Mouse (Mus musculus) limb, embryonic 10.5 days (tissue): ENCODE measurements around the gene Mrps26. TPM values are rescaled to one million over a fixed set of nuclear protein-coding genes. Genes with fewer than 3 reads are reported as not detected.
"Not testable (repeated sequence)": the region's sequence is repeated elsewhere in the genome, so short reads cannot be mapped to it uniquely, and the experiment has no call there.

ENCODE experiments used
- DNase-seq: peaks from one replicate; pipeline ENCODE4 v3.0.0-alpha.2; 2017; ENCODE audit warnings: low spot score
- H3K27ac ChIP-seq: fragments of 300-500 bp; sonication (generic); 2 replicates; pipeline ENCODE4 v1.5.1; 2016; ENCODE audit warnings: mild to moderate bottlenecking
- H3K27me3 ChIP-seq: fragments of 300-500 bp; sonication (generic); 2 replicates; pipeline ENCODE4 v1.6.1; 2016; ENCODE audit warnings: low read depth, mild to moderate bottlenecking; ENCODE audit not compliant: poor library complexity, severe bottlenecking
- H3K36me3 ChIP-seq: fragments of 300-500 bp; sonication (generic); 2 replicates; pipeline ENCODE4 v1.6.1; 2016; ENCODE audit warnings: mild to moderate bottlenecking, moderate library complexity
- H3K4me1 ChIP-seq: fragments of 300-500 bp; sonication (generic); 2 replicates; pipeline ENCODE4 v1.6.1; 2016
- H3K4me3 ChIP-seq: fragments of 300-500 bp; sonication (generic); 2 replicates; pipeline ENCODE4 v1.5.1; 2016; ENCODE audit warnings: mild to moderate bottlenecking, moderate library complexity
- H3K9me3 ChIP-seq: fragments of 300-500 bp; sonication (generic); replicated peaks from 2 replicates; pipeline ENCODE4 v1.6.1; 2016; ENCODE audit warnings: mild to moderate bottlenecking
- WGBS: fragments of 180-500 bp; shearing (Covaris S2); methylation state at CpG from one replicate; pipeline ENCODE4 v1.1.7; 2016; 5-methylcytosine and 5-hydroxymethylcytosine counted together
- polyA plus RNA-seq: library from polyadenylated mRNA; unstranded; fragments of >200 nt; fragmentation: Nextera tagmentation; extraction: Ambion mirVana; gene quantifications from 2 replicates; pipeline ENCODE4 v1.2.1, GENCODE M21; 2016

Gene Mrps26
- 87.3 and 95.6 TPM in 2 replicates for polyA plus RNA-seq

DNA sequence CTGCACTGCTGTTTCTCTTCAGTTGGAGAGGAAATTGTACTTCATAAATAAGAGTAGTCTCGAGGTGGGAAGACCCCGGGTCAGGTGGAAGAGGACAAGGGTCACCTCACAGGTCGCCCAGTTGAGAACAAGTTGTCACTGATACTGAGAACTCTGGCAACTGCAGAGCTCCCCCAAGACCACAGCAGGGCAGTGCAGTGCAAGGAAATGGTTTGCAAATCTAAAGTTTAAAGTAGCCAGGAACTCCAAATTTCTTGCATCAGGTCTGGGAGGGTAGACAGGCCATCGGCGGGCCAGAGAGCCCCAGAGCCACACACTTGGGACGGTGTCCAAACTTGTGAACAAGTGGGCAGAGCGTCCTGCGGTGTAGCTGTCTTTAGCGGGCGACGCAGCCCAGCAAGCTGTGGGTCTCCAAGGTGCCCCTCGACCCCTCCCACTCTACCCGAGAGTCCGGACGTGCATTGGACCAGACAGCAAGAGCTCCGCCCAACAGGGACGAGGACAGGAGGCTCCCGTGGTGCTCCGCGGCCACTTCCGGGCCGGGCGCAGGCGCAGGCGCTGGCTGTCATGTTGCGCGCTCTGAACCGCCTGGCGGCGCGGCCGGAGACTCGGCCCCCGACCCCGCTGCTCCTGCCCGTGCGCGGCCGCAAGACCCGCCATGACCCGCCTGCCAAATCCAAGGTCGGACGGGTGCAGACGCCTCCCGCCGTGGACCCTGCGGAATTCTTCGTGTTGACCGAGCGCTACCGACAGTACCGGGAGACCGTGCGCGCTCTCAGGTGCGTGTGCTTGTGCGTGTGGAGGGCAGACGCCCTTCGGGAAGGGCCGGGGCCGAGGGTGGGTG lies at the start of gene Mrps26:
TSS of gene Mrps26 (plus strand) at position 531 of the 844 bp plus-strand sequence.
- H3K27ac ChIP-seq = peak within 1 kb of the TSS; percentile 83
- peaks cover 22% of the 10 kb centered on the region for H3K4me1 ChIP-seq
- DNase-seq = peak; percentile 91
- under 1% methylated on average over 61 of the region's 61 CpGs for WGBS
- no peaks in the 10 kb centered on the region for H3K27me3 ChIP-seq
- H3K36me3 ChIP-seq = peaks cover 25% of the 10 kb centered on the region
- H3K9me3 ChIP-seq = no peaks in the 10 kb centered on the region
- H3K4me3 ChIP-seq = peak within 1 kb of the TSS; percentile 86

DNA sequence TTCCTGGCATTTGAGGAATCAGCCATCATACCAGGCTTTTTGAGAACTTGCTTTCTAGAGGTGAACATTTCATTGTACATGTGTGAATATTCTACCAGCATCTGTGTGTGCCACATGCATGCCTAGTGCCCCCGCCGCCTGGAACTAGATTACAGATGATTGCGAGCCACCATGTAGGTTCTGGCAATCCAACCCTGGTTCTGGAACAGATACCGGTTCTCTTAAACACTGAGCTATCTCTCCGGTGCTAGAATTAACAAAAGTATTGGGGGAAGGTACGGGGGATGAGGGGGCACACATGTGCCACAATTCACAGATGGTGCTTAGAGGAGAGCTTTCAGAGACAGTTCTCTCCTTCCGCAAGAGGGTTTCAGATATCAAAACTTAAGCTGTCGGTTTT lies 49.6 kb upstream of the Mrps26 start:
- H3K4me1 ChIP-seq = no peaks in the 10 kb centered on the region

DNA sequence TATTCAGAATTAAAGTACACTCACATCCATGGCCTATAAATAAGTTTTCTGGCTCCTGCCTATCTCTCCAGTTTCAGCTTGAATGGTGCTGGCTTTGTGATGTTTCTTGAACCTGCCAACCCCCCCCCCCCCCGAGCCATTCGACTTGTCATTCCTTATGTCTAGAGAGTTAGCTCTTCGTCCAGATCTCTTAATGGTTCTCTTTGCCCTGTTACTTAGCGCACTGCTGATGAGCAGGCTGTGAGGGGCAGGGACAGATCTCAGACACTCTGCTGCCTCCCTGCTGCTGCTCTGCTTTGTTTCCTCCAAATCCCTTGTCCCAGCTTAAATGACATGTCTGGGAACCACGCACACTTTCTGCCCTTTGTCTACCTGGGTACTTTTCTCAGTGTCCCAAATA lies 47.8 kb upstream of the Mrps26 start:
- Histone ChIP-seq H3K4me3 (no peak overlapping the region), H3K36me3 (peaks cover 68% of the 10 kb centered on the region), H3K27me3 (no peaks in the 10 kb centered on the region), H3K27ac (no peak overlapping the region), H3K4me1 (no peaks in the 10 kb centered on the region), H3K9me3 (no peaks in the 10 kb centered on the region)
- WGBS = 85% methylated on average over 5 of the region's 5 CpGs
- no peak for DNase-seq

More for the DNA sequence above, 49.6 kb upstream of the Mrps26 start:
- Histone ChIP-seq H3K9me3 (no peaks in the 10 kb centered on the region), H3K27ac (no peak overlapping the region), H3K27me3 (no peaks in the 10 kb centered on the region), H3K36me3 (peaks cover 61% of the 10 kb centered on the region), H3K4me3 (no peak overlapping the region)
- no peak for DNase-seq
- 94% methylated on average over 8 of the region's 8 CpGs for WGBS

DNA sequence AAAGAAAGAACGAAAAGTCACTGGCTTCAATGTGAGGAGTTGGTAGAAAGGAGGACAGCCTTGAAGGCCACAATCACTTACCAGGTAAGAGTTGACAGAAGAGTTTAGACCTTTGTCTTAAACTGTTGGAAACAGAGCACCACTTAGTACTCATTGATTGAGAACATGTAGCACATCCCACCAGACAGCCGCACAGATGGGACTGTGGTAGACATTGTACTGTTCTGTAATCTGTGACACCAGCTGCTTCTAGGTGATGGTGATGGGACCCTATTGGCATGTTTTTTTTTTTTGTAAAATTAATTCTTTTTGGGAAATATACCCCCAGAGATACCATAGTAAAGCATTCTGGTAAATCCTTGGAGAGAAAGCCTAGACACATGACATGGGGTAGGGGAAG lies 41.6 kb upstream of the Mrps26 start:
- Histone ChIP-seq H3K9me3 (no peaks in the 10 kb centered on the region), H3K4me1 (no peaks in the 10 kb centered on the region), H3K36me3 (peaks cover 77% of the 10 kb centered on the region), H3K27ac (no peak overlapping the region), H3K27me3 (no peaks in the 10 kb centered on the region), H3K4me3 (no peak overlapping the region)
- no peak for DNase-seq
- WGBS = 99% methylated on average over 2 of the region's 2 CpGs

DNA sequence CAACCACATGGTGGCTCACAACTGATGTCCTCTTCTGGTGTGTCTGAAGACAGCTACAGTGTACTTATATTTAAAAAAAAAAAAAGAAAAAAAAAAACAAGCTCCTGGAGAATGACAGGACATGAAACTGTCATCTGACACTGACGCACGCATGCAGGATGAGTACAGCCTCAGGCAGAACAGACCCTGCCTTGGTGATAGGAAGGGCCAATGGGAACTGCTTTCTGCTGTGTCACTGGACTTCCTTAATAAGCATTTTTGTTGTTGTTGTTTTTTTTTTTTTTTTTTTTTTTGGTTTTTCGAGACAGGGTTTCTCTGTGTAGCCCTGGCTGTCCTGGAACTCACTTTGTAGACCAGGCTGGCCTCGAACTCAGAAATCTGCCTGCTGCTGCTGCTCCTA lies 38.1 kb upstream of the Mrps26 start:
- not testable (repeated sequence) for H3K4me3 ChIP-seq, H3K9me3 ChIP-seq, DNase-seq, H3K27me3 ChIP-seq, H3K4me1 ChIP-seq, H3K27ac ChIP-seq
- H3K36me3 ChIP-seq = peaks cover 66% of the 10 kb centered on the region
- 87% methylated on average over 4 of the region's 4 CpGs for WGBS

GRCm38 (mm10) chr2:130528457-130528856 lies 35.1 kb upstream of the Mrps26 start:
- Histone ChIP-seq H3K36me3 (peaks cover 52% of the 10 kb centered on the region), H3K9me3 (no peaks in the 10 kb centered on the region), H3K27ac (no peak overlapping the region), H3K27me3 (no peaks in the 10 kb centered on the region), H3K4me3 (no peak overlapping the region), H3K4me1 (no peaks in the 10 kb centered on the region)
- 88% methylated on average over 6 of the region's 6 CpGs for WGBS
- no peak for DNase-seq

GRCm38 (mm10) chr2:130529290-130529689 lies 34.3 kb upstream of the Mrps26 start:
- no peak for DNase-seq
- Histone ChIP-seq H3K27ac (no peak overlapping the region), H3K9me3 (no peaks in the 10 kb centered on the region), H3K4me1 (no peaks in the 10 kb centered on the region), H3K36me3 (peaks cover 56% of the 10 kb centered on the region), H3K27me3 (no peaks in the 10 kb centered on the region), H3K4me3 (no peak overlapping the region)
- WGBS = 93% methylated on average over 2 of the region's 2 CpGs

DNA sequence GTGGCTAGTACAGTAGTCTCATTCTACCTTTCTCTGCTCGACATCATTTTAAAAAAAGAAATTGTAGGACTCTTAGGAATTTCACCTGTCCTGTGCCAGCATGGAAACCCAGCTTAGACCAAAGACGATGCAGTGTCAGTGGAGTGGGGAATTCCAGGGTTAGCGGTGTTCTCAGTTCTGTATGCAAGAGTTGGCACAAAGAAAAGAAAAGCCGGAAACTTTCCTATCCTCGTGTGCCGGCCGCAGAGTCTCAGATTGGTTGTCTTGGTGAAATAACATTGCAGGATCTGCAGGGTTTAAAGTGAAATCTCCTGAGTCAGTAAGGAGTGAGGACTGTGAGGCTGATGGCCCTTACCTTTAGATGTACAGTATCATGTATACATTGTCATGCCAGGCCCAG lies 33.6 kb upstream of the Mrps26 start:
- H3K36me3 ChIP-seq = peaks cover 56% of the 10 kb centered on the region

GRCm38 (mm10) chr2:130532201-130532600 lies 31.3 kb upstream of the Mrps26 start:
- Histone ChIP-seq H3K36me3 (peaks cover 54% of the 10 kb centered on the region), H3K27ac (no peak overlapping the region), H3K4me1 (no peaks in the 10 kb centered on the region), H3K27me3 (no peaks in the 10 kb centered on the region), H3K4me3 (no peak overlapping the region), H3K9me3 (no peaks in the 10 kb centered on the region)
- DNase-seq = no peak
- WGBS = 88% methylated on average over 2 of the region's 2 CpGs

More for the DNA sequence above, 33.6 kb upstream of the Mrps26 start:
- Histone ChIP-seq H3K27me3 (no peaks in the 10 kb centered on the region), H3K4me1 (no peaks in the 10 kb centered on the region), H3K4me3 (no peak overlapping the region), H3K9me3 (no peaks in the 10 kb centered on the region), H3K27ac (no peak overlapping the region)
- WGBS = 93% methylated on average over 7 of the region's 7 CpGs
- no peak for DNase-seq

DNA sequence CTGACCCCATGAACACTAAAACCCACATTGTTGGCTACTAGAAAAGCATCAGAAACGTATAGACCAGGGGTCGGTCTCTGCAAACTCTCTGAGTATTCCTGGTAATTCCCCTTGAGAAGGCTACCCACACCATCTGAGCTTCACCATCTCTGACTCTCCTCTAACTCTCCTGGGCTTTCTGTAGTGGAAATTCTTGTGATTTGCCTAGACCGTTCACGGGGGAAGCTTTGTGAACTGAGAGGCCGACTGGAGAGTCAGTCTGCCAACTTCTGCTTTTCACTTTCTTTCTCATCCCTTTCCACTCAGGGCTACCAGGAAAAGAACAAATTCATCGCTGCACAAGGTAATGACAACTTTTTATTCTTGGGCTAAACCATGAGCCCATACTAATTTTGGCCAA lies 28.5 kb upstream of the Mrps26 start:
- Histone ChIP-seq H3K27me3 (no peaks in the 10 kb centered on the region), H3K27ac (no peak overlapping the region), H3K36me3 (peaks cover 64% of the 10 kb centered on the region), H3K4me3 (no peak overlapping the region), H3K9me3 (no peaks in the 10 kb centered on the region), H3K4me1 (no peaks in the 10 kb centered on the region)
- no peak for DNase-seq
- 93% methylated on average over 6 of the region's 6 CpGs for WGBS

DNA sequence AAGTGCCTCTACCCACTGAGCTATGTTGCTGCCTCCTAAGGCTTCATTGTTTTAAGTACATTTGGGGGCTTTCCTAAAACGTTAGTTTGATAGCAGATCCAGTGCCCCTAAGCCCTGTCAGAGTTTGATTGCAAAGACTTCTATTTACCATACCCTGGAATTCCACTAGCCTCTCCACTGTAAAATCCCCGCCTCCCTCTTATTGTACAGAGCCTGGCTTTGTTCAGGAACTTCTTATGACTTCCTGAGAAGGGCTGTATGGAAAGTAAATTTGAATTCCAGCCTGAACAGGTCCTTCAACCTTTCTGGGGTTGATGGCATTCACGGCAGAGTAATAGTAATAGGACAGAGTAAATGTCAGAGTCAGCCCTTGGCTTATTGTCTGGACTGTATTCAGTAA lies 26.7 kb upstream of the Mrps26 start:
- Histone ChIP-seq H3K4me1 (no peaks in the 10 kb centered on the region), H3K9me3 (no peaks in the 10 kb centered on the region), H3K36me3 (peaks cover 82% of the 10 kb centered on the region), H3K4me3 (no peak overlapping the region), H3K27me3 (no peaks in the 10 kb centered on the region), H3K27ac (no peak overlapping the region)
- DNase-seq = no peak
- 83% methylated on average over 3 of the region's 3 CpGs for WGBS

GRCm38 (mm10) chr2:130538876-130539546 lies 24.5 kb upstream of the Mrps26 start:
- WGBS = 92% methylated on average over 8 of the region's 8 CpGs
- no peaks in the 10 kb centered on the region for H3K4me1 ChIP-seq
- H3K36me3 ChIP-seq = peaks cover 84% of the 10 kb centered on the region
- H3K4me3 ChIP-seq = no peak overlapping the region
- no peak for DNase-seq
- H3K9me3 ChIP-seq = no peaks in the 10 kb centered on the region
- no peak overlapping the region for H3K27ac ChIP-seq
- H3K27me3 ChIP-seq = no peaks in the 10 kb centered on the region

- Histone ChIP-seq H3K4me3 (no peak overlapping the region), H3K9me3 (no peaks in the 10 kb centered on the region), H3K27me3 (no peaks in the 10 kb centered on the region), H3K4me1 (no peaks in the 10 kb centered on the region), H3K27ac (no peak overlapping the region), H3K36me3 (peaks cover 84% of the 10 kb centered on the region)
- WGBS = 91% methylated on average over 9 of the region's 9 CpGs
- DNase-seq = no peak
These were observed 23.3 kb upstream of the Mrps26 start for GRCm38 (mm10) chr2:130540266-130540665.
